Mouse (Mus musculus): ENCODE measurements at regions not wholly inside any gene's neighbourhood (a gene's known extent, or its start where the extent isn't known, plus 50 kb on each side); places are given as distances from the start of the nearest gene placed in this dataset.

DNA sequence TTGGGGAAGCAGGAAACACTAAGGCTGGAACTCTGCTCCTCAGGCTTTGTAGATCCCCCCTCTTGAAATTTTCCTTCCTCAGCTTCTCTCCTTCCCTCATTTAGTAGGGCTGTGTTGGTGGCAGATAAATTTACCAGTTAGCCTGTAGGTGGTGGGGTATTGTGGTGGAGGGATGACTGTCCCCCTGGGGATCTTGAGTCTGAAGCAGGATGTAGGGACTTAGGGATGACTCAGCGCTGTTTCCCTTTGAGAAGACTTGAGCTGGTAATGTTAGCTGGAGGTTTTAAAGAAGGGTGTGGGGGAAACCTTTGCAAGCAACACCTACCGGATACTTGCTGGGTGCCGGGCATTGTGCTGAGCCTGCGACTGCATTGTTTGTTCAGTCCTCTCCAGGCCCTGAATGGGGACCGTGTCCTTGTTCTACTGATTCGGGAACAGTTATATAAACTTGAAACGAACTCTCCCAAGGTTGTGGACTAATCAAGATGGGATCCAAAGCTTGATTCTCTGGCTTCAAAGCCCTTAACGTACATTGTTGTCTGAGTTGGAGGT lies 115.5 kb upstream of the Fstl4 start:
- no peak overlapping the region for H3K4me2 ChIP-seq (ENCODE audit: low read depth, low read length)
- H3K27ac ChIP-seq (ENCODE audit: low read length): no peak overlapping the region; the same call in 1 of the 2 replicates

DNA sequence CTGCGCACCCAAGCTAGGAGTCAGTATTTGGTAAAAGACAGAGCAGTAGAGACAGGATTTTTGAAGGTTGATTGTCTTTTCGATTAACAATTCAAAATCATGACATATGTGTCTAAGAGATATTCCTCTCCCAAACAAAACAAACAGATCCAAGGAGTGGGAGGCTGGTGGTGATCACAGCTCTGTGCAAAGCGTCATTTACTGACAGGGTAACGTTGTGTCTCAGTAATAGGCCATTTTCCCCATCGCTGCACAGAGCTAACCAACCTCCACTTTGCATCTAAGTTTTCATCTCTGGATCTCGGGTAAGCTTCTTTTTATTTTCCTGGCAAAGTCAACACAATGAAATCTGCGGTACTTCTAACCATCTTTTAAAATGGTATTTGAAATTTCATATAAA lies 109.8 kb upstream of the Fstl4 start:
- no peak for ATAC-seq (ENCODE audit: insufficient read depth, low FRiP score)
- 79% methylated on average over 7 of the region's 7 CpGs for WGBS

More for the DNA sequence above, 115.5 kb upstream of the Fstl4 start:
- no peaks in the 10 kb centered on the region for H3K27me3 ChIP-seq (ENCODE audit: control insufficient read depth, insufficient read depth, low read length)
- ATAC-seq (ENCODE audit: insufficient read depth, low FRiP score): no peak
- peaks cover 10% of the 10 kb centered on the region; the same call in 1 of the 2 replicates for H3K4me1 ChIP-seq (ENCODE audit: control insufficient read depth, insufficient read depth, low read length)
- 64% methylated on average over 8 of the region's 8 CpGs for WGBS
- no peak overlapping the region for H3K4me3 ChIP-seq (replicated peaks; ENCODE audit: low read length)
- no peaks in the 10 kb centered on the region for H3K9me3 ChIP-seq (replicated peaks; ENCODE audit: control insufficient read depth, low read length)
- H3K9ac ChIP-seq (ENCODE audit: low read length): no peak overlapping the region
- no peaks in the 10 kb centered on the region for H3K36me3 ChIP-seq (ENCODE audit: control insufficient read depth, insufficient read depth, low read length)

DNA sequence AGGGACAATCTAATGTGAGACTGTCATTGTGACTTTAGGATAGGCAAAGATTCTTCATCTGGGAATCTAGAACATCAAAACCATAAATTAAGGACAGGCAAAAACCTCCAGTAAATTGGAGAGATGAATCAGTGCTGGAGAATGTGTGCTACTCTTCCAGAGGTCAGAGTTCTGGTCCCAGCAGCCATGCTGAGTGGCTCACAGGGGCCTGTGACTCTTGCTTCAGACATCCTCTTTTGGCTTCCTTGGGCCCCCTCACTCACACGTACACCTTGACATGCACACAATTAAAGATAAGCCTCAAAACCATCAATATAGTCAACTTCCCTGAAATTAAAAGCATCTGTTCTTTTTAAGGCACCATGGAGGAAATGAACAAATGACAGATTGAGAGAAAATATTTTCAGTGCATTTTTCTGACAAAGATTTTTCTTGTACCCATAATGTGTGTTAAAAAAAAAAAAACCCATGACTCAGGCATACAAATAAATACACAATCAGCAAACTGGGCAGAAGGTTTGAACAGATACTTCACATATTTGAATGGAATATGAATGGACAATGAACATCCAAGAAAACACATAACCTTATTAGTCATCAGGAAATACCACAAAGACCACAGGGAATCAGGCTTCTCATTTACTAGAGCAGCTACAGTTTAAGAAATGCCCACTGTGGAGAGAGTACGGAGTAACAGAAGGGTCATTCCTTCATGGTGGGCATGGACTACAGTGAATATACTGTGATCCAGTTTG lies 108.5 kb upstream of the Fstl4 start:
- no peak overlapping the region for H3K9ac ChIP-seq (ENCODE audit: low read length)
- ATAC-seq (ENCODE audit: insufficient read depth, low FRiP score): no peak
- H3K27ac ChIP-seq (ENCODE audit: low read length): no peak overlapping the region
- H3K27me3 ChIP-seq (ENCODE audit: control insufficient read depth, insufficient read depth, low read length): no peaks in the 10 kb centered on the region
- 55% methylated on average over 2 of the region's 2 CpGs for WGBS
- no peaks in the 10 kb centered on the region for H3K4me1 ChIP-seq (ENCODE audit: control insufficient read depth, insufficient read depth, low read length)
- no peak overlapping the region for H3K4me2 ChIP-seq (ENCODE audit: low read depth, low read length)
- no peak overlapping the region for H3K4me3 ChIP-seq (replicated peaks; ENCODE audit: low read length)
- no peaks in the 10 kb centered on the region for H3K9me3 ChIP-seq (replicated peaks; ENCODE audit: control insufficient read depth, low read length)
- no peaks in the 10 kb centered on the region for H3K36me3 ChIP-seq (ENCODE audit: control insufficient read depth, insufficient read depth, low read length)

More for the DNA sequence above, 109.8 kb upstream of the Fstl4 start:
- Histone ChIP-seq H3K4me2 (ENCODE audit: low read depth, low read length) (no peak overlapping the region), H3K4me3 (replicated peaks; ENCODE audit: low read length) (no peak overlapping the region), H3K4me1 (ENCODE audit: control insufficient read depth, insufficient read depth, low read length) (no peaks in the 10 kb centered on the region), H3K9me3 (replicated peaks; ENCODE audit: control insufficient read depth, low read length) (no peaks in the 10 kb centered on the region), H3K27me3 (ENCODE audit: control insufficient read depth, insufficient read depth, low read length) (no peaks in the 10 kb centered on the region), H3K9ac (ENCODE audit: low read length) (no peak overlapping the region), H3K27ac (ENCODE audit: low read length) (no peak overlapping the region), H3K36me3 (ENCODE audit: control insufficient read depth, insufficient read depth, low read length) (no peaks in the 10 kb centered on the region)

DNA sequence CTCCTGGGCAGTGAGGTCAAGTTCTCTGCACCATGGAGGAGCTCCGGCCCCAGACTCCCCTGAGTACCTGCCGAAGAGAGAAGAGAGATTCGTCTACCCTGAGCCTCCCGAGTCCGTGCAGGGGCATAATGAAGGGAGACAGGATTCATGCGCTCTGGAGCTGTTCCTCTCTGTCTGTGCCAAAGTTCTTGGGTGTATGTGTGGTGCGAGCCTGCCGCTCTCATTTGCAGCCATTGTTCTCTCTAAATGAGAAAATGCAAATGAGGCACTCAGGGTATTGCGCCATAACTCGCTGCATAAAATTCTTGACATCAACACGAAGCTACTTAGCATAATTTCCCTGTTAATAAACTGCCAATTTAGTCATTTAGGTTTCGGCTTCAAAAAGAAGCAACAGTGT lies 103.2 kb upstream of the Fstl4 start:
- H3K9ac ChIP-seq (ENCODE audit: low read length): no peak overlapping the region
- H3K9me3 ChIP-seq (replicated peaks; ENCODE audit: control insufficient read depth, low read length): no peaks in the 10 kb centered on the region
- H3K27ac ChIP-seq (ENCODE audit: low read length): no peak overlapping the region
- WGBS: 80% methylated on average over 12 of the region's 12 CpGs
- no peaks in the 10 kb centered on the region for H3K36me3 ChIP-seq (ENCODE audit: control insufficient read depth, insufficient read depth, low read length)
- H3K4me2 ChIP-seq (ENCODE audit: low read depth, low read length): no peak overlapping the region
- H3K4me3 ChIP-seq (replicated peaks; ENCODE audit: low read length): no peak overlapping the region
- no peaks in the 10 kb centered on the region for H3K27me3 ChIP-seq (ENCODE audit: control insufficient read depth, insufficient read depth, low read length)
- no peak for ATAC-seq (ENCODE audit: insufficient read depth, low FRiP score)
- no peaks in the 10 kb centered on the region for H3K4me1 ChIP-seq (ENCODE audit: control insufficient read depth, insufficient read depth, low read length)

DNA sequence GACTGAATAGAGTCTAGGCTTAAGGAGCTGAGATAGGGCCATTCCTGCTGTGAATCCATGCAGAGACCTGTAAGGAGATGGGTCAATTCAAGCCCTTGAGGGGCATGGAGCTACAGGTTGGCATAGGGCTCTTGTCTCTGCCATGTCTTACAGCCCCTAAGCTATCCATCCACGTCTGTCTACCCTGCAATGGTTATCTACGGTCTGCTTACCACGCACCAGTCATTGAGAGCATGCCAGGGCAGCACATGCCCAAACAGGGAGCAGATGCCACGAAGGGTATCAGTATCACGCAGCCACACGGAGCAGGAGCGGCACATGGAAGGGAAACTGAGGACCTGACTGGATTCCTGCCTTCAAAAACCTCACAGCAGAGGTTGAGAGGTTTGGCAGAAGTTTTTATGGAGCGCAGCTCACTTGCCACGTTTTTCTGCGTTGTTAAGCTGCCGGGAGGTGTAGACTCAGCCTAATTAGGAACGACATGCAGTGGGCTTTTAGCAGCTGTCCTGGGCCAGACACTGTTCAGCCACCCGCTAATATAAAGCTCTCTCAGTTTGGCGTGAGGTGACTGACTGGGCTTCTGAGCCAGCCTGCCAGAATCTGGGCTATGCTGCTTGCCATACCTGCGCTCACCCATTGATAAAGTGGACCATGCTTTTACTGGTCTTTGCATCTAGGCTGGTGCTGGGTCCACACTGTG lies 102.4 kb upstream of the Fstl4 start:
- Histone ChIP-seq H3K4me1 (ENCODE audit: control insufficient read depth, insufficient read depth, low read length) (no peaks in the 10 kb centered on the region), H3K9me3 (replicated peaks; ENCODE audit: control insufficient read depth, low read length) (no peaks in the 10 kb centered on the region), H3K27ac (ENCODE audit: low read length) (no peak overlapping the region), H3K36me3 (ENCODE audit: control insufficient read depth, insufficient read depth, low read length) (no peaks in the 10 kb centered on the region), H3K27me3 (ENCODE audit: control insufficient read depth, insufficient read depth, low read length) (no peaks in the 10 kb centered on the region), H3K9ac (ENCODE audit: low read length) (no peak overlapping the region), H3K4me2 (ENCODE audit: low read depth, low read length) (no peak overlapping the region), H3K4me3 (replicated peaks; ENCODE audit: low read length) (no peak overlapping the region)
- no peak for ATAC-seq (ENCODE audit: insufficient read depth, low FRiP score)
- 82% methylated on average over 15 of the region's 15 CpGs for WGBS

GRCm38 (mm10) chr11:52665343-52665742 lies 99.1 kb upstream of the Fstl4 start:
- no peak for ATAC-seq (ENCODE audit: insufficient read depth, low FRiP score)
- WGBS: 57% methylated on average over 1 of the region's 1 CpGs

DNA sequence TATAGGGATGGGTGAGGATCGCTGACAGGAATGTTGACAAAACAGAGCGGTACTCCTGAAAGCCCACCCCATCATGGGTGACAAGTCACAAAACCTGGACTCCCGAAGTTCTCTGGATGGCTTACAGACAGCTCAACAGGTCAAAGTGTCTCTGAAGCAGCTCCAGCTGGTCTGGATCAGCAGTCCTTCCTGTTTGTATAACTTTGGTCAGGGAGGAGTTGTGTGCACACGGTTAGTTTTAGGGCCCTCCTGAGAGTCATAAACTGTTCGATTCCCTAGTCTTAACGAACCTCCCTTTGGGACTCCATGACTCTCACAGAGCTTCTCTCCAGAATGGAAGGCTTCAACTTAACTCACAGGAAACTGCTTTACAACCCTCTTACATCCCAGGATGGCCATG lies 89.4 kb upstream of the Fstl4 start:
- Histone ChIP-seq H3K27me3 (ENCODE audit: control insufficient read depth, insufficient read depth, low read length) (no peaks in the 10 kb centered on the region), H3K9me3 (replicated peaks; ENCODE audit: control insufficient read depth, low read length) (no peaks in the 10 kb centered on the region), H3K36me3 (ENCODE audit: control insufficient read depth, insufficient read depth, low read length) (no peaks in the 10 kb centered on the region), H3K4me3 (replicated peaks; ENCODE audit: low read length) (no peak overlapping the region), H3K4me1 (ENCODE audit: control insufficient read depth, insufficient read depth, low read length) (no peaks in the 10 kb centered on the region), H3K4me2 (ENCODE audit: low read depth, low read length) (no peak overlapping the region), H3K9ac (ENCODE audit: low read length) (no peak overlapping the region), H3K27ac (ENCODE audit: low read length) (no peak overlapping the region)
- WGBS: 41% methylated on average over 6 of the region's 6 CpGs
- no peak for ATAC-seq (ENCODE audit: insufficient read depth, low FRiP score)

More at GRCm38 (mm10) chr11:52665343-52665742, 99.1 kb upstream of the Fstl4 start:
- Histone ChIP-seq H3K27me3 (ENCODE audit: control insufficient read depth, insufficient read depth, low read length) (no peaks in the 10 kb centered on the region), H3K4me2 (ENCODE audit: low read depth, low read length) (no peak overlapping the region), H3K4me3 (replicated peaks; ENCODE audit: low read length) (no peak overlapping the region), H3K9ac (ENCODE audit: low read length) (no peak overlapping the region), H3K4me1 (ENCODE audit: control insufficient read depth, insufficient read depth, low read length) (no peaks in the 10 kb centered on the region), H3K9me3 (replicated peaks; ENCODE audit: control insufficient read depth, low read length) (no peaks in the 10 kb centered on the region), H3K27ac (ENCODE audit: low read length) (no peak overlapping the region), H3K36me3 (ENCODE audit: control insufficient read depth, insufficient read depth, low read length) (no peaks in the 10 kb centered on the region)

- H3K9me3 ChIP-seq (replicated peaks; ENCODE audit: control insufficient read depth, low read length): no peaks in the 10 kb centered on the region
- no peak overlapping the region for H3K4me2 ChIP-seq (ENCODE audit: low read depth, low read length)
- H3K9ac ChIP-seq (ENCODE audit: low read length): no peak overlapping the region
- H3K4me3 ChIP-seq (replicated peaks; ENCODE audit: low read length): no peak overlapping the region
- 79% methylated on average over 4 of the region's 4 CpGs for WGBS
- no peaks in the 10 kb centered on the region for H3K27me3 ChIP-seq (ENCODE audit: control insufficient read depth, insufficient read depth, low read length)
- H3K27ac ChIP-seq (ENCODE audit: low read length): no peak overlapping the region
- no peak for ATAC-seq (ENCODE audit: insufficient read depth, low FRiP score)
- H3K36me3 ChIP-seq (ENCODE audit: control insufficient read depth, insufficient read depth, low read length): no peaks in the 10 kb centered on the region
- H3K4me1 ChIP-seq (ENCODE audit: control insufficient read depth, insufficient read depth, low read length): no peaks in the 10 kb centered on the region
These were observed 86.2 kb upstream of the Fstl4 start for GRCm38 (mm10) chr11:52678259-52678658.

GRCm38 (mm10) chr11:52685436-52685835 lies 79.0 kb upstream of the Fstl4 start:
- Histone ChIP-seq H3K27ac (ENCODE audit: low read length) (no peak overlapping the region), H3K36me3 (ENCODE audit: control insufficient read depth, insufficient read depth, low read length) (no peaks in the 10 kb centered on the region), H3K4me2 (ENCODE audit: low read depth, low read length) (no peak overlapping the region), H3K9ac (ENCODE audit: low read length) (no peak overlapping the region), H3K4me1 (ENCODE audit: control insufficient read depth, insufficient read depth, low read length) (no peaks in the 10 kb centered on the region), H3K4me3 (replicated peaks; ENCODE audit: low read length) (no peak overlapping the region), H3K9me3 (replicated peaks; ENCODE audit: control insufficient read depth, low read length) (no peaks in the 10 kb centered on the region; the same call in 1 of the 2 replicates), H3K27me3 (ENCODE audit: control insufficient read depth, insufficient read depth, low read length) (no peaks in the 10 kb centered on the region)
- WGBS: 80% methylated on average over 2 of the region's 2 CpGs
- no peak for ATAC-seq (ENCODE audit: insufficient read depth, low FRiP score)

Measured in stomach, embryonic 16.5 days (tissue).